Mouse (Mus musculus) stomach, embryonic 15.5 days (tissue): ENCODE results near the gene Nppb. TPM values are rescaled to one million over a fixed set of nuclear protein-coding genes. Genes with fewer than 3 reads are reported as not detected.

Source experiments
- ATAC-seq: fragments of 200-750 bp; cut with Nextera tagmentation; 2 replicates; pipeline ENCODE4 v1.8.0; 2017; ENCODE audit warnings: low read depth, moderate number of reproducible peaks, moderate TSS enrichment; ENCODE audit not compliant: insufficient read depth, low FRiP score
- H3K27ac ChIP-seq: fragments of 300-500 bp; sonication (generic); 2 replicates; pipeline ENCODE4 v1.5.1; 2015; ENCODE audit warnings: mild to moderate bottlenecking, inconsistent platforms
- H3K27me3 ChIP-seq: fragments of 300-500 bp; sonication (generic); replicated peaks from 2 replicates; pipeline ENCODE4 v1.6.1; 2015; ENCODE audit warnings: inconsistent platforms
- H3K36me3 ChIP-seq: fragments of 300-500 bp; sonication (generic); 2 replicates; pipeline ENCODE4 v1.6.1; 2015; ENCODE audit warnings: inconsistent platforms
- H3K4me1 ChIP-seq: fragments of 300-500 bp; sonication (generic); 2 replicates; pipeline ENCODE4 v1.6.1; 2015; ENCODE audit warnings: inconsistent platforms
- H3K4me2 ChIP-seq: fragments of 300-500 bp; sonication (generic); 2 replicates; pipeline ENCODE4 v1.6.1; 2015; ENCODE audit warnings: mild to moderate bottlenecking, inconsistent platforms
- H3K4me3 ChIP-seq: fragments of 300-500 bp; sonication (generic); replicated peaks from 2 replicates; pipeline ENCODE4 v1.5.1; 2015; ENCODE audit warnings: inconsistent platforms
- H3K9ac ChIP-seq: fragments of 300-500 bp; sonication (generic); 2 replicates; pipeline ENCODE4 v1.6.1; 2015; ENCODE audit warnings: inconsistent platforms
- H3K9me3 ChIP-seq: fragments of 300-500 bp; sonication (generic); 2 replicates; pipeline ENCODE4 v1.6.1; 2016; ENCODE audit warnings: inconsistent platforms
- WGBS: fragments of 180-500 bp; shearing (Covaris S2); methylation state at CpG from one replicate; pipeline ENCODE4 v1.1.7; 2015; 5-methylcytosine and 5-hydroxymethylcytosine counted together
- polyA plus RNA-seq: library from polyadenylated mRNA; unstranded; fragments of >200 nt; fragmentation: Nextera tagmentation; extraction: Ambion mirVana; gene quantifications from 2 replicates; pipeline ENCODE4 v1.2.1, GENCODE M21; 2015

Nppb gene
- polyA plus RNA-seq, 1 experiment from 2014 or later = not detected

- Histone ChIP-seq H3K27me3 (no peaks in the 10 kb centered on the region), H3K27ac (no peak overlapping the region), H3K4me1 (no peaks in the 10 kb centered on the region), H3K4me3 (no peak overlapping the region), H3K36me3 (no peaks in the 10 kb centered on the region), H3K9ac (no peak overlapping the region), H3K9me3 (no peaks in the 10 kb centered on the region), H3K4me2 (no peak overlapping the region)
- no peak for ATAC-seq
- WGBS = 76% methylated on average over 7 of the region's 7 CpGs
Observed at GRCm38 (mm10) chr4:147979441-147979860, 6.1 kb upstream of the Nppb start.

GRCm38 (mm10) chr4:147993571-147994095, 8.0 kb downstream of the Nppb start:
- no peak for ATAC-seq
- WGBS = 57% methylated on average over 7 of the region's 7 CpGs
- Histone ChIP-seq H3K27me3 (no peaks in the 10 kb centered on the region), H3K4me3 (no peak overlapping the region), H3K27ac (no peak overlapping the region), H3K4me2 (no peak overlapping the region), H3K4me1 (no peaks in the 10 kb centered on the region), H3K9ac (no peak overlapping the region), H3K36me3 (no peaks in the 10 kb centered on the region), H3K9me3 (no peaks in the 10 kb centered on the region)

- no peak for ATAC-seq
- 75% methylated on average over 3 of the region's 3 CpGs for WGBS
- Histone ChIP-seq H3K9me3 (no peaks in the 10 kb centered on the region), H3K4me2 (no peak overlapping the region), H3K9ac (no peak overlapping the region), H3K4me1 (no peaks in the 10 kb centered on the region), H3K27me3 (no peaks in the 10 kb centered on the region), H3K36me3 (no peaks in the 10 kb centered on the region), H3K4me3 (no peak overlapping the region), H3K27ac (no peak overlapping the region)
Observed at GRCm38 (mm10) chr4:147995311-147995710, 9.7 kb downstream of the Nppb start.

- Histone ChIP-seq H3K9ac (no peak within 1 kb of the TSS), H3K4me1 (no peaks in the 10 kb centered on the region), H3K27ac (no peak within 1 kb of the TSS), H3K4me2 (no peak within 1 kb of the TSS), H3K27me3 (no peaks in the 10 kb centered on the region), H3K36me3 (no peaks in the 10 kb centered on the region), H3K4me3 (no peak within 1 kb of the TSS), H3K9me3 (no peaks in the 10 kb centered on the region)
- no peak for ATAC-seq
- 34% methylated on average over 12 of the region's 12 CpGs for WGBS
Observed at GRCm38 (mm10) chr4:148000202-148000772, 14.7 kb downstream of the Nppb start, which contains the start of gene Nppa. TSS of gene Nppa (plus strand) at chr4:148000722.

- Histone ChIP-seq H3K4me3 (no peak overlapping the region), H3K9me3 (no peaks in the 10 kb centered on the region), H3K27me3 (no peaks in the 10 kb centered on the region), H3K9ac (no peak overlapping the region), H3K4me1 (no peaks in the 10 kb centered on the region), H3K4me2 (no peak overlapping the region), H3K36me3 (peaks cover 4% of the 10 kb centered on the region; the same call in 1 of the 2 replicates), H3K27ac (no peak overlapping the region)
- no peak for ATAC-seq
- WGBS = 78% methylated on average over 17 of the region's 17 CpGs
Observed at GRCm38 (mm10) chr4:148001013-148001789, 15.6 kb downstream of the Nppb start.

GRCm38 (mm10) chr4:148001866-148002265, 16.3 kb downstream of the Nppb start:
- H3K27ac ChIP-seq = no peak overlapping the region
- no peak overlapping the region for H3K9ac ChIP-seq
- no peaks in the 10 kb centered on the region for H3K4me1 ChIP-seq
- ATAC-seq = no peak
- no peak overlapping the region for H3K4me3 ChIP-seq
- no peaks in the 10 kb centered on the region for H3K9me3 ChIP-seq
- WGBS = 44% methylated on average over 8 of the region's 8 CpGs
- H3K4me2 ChIP-seq = no peak overlapping the region
- H3K27me3 ChIP-seq = no peaks in the 10 kb centered on the region
- H3K36me3 ChIP-seq = peaks cover 8% of the 10 kb centered on the region; the same call in 1 of the 2 replicates

GRCm38 (mm10) chr4:148004361-148004760, 18.8 kb downstream of the Nppb start:
- ATAC-seq = no peak
- no peaks in the 10 kb centered on the region for H3K9me3 ChIP-seq
- no peaks in the 10 kb centered on the region for H3K27me3 ChIP-seq
- H3K4me3 ChIP-seq = no peak overlapping the region
- no peak overlapping the region for H3K9ac ChIP-seq
- H3K4me2 ChIP-seq = no peak overlapping the region
- H3K27ac ChIP-seq = no peak overlapping the region
- WGBS = 89% methylated on average over 7 of the region's 7 CpGs
- H3K4me1 ChIP-seq = no peaks in the 10 kb centered on the region
- peaks cover 25% of the 10 kb centered on the region for H3K36me3 ChIP-seq

GRCm38 (mm10) chr4:148008412-148008811, 22.8 kb downstream of the Nppb start:
- no peaks in the 10 kb centered on the region for H3K27me3 ChIP-seq
- H3K9me3 ChIP-seq = no peaks in the 10 kb centered on the region
- peaks cover 55% of the 10 kb centered on the region for H3K36me3 ChIP-seq
- WGBS = 71% methylated on average over 4 of the region's 4 CpGs
- H3K4me2 ChIP-seq = no peak overlapping the region
- H3K9ac ChIP-seq = no peak overlapping the region
- ATAC-seq = no peak
- no peak overlapping the region for H3K27ac ChIP-seq
- no peak overlapping the region for H3K4me3 ChIP-seq
- no peaks in the 10 kb centered on the region for H3K4me1 ChIP-seq

GRCm38 (mm10) chr4:148009641-148010040, 24.1 kb downstream of the Nppb start:
- Histone ChIP-seq H3K27ac (no peak overlapping the region), H3K9me3 (no peaks in the 10 kb centered on the region), H3K4me3 (no peak overlapping the region), H3K36me3 (peaks cover 65% of the 10 kb centered on the region), H3K9ac (no peak overlapping the region), H3K4me2 (no peak overlapping the region), H3K27me3 (no peaks in the 10 kb centered on the region), H3K4me1 (no peaks in the 10 kb centered on the region)
- WGBS = 93% methylated on average over 2 of the region's 2 CpGs
- ATAC-seq = no peak

GRCm38 (mm10) chr4:148011332-148011731, 25.7 kb downstream of the Nppb start:
- peaks cover 69% of the 10 kb centered on the region for H3K36me3 ChIP-seq
- 79% methylated on average over 3 of the region's 3 CpGs for WGBS
- no peak overlapping the region for H3K4me2 ChIP-seq
- ATAC-seq = no peak
- H3K9me3 ChIP-seq = no peaks in the 10 kb centered on the region
- no peaks in the 10 kb centered on the region for H3K27me3 ChIP-seq
- no peaks in the 10 kb centered on the region for H3K4me1 ChIP-seq
- H3K27ac ChIP-seq = no peak overlapping the region
- no peak overlapping the region for H3K9ac ChIP-seq
- H3K4me3 ChIP-seq = no peak overlapping the region

GRCm38 (mm10) chr4:148012216-148012615, 26.6 kb downstream of the Nppb start:
- no peak overlapping the region for H3K4me2 ChIP-seq
- no peak overlapping the region for H3K4me3 ChIP-seq
- no peaks in the 10 kb centered on the region for H3K4me1 ChIP-seq
- no peaks in the 10 kb centered on the region for H3K9me3 ChIP-seq
- H3K27ac ChIP-seq = no peak overlapping the region
- H3K27me3 ChIP-seq = no peaks in the 10 kb centered on the region
- 84% methylated on average over 4 of the region's 4 CpGs for WGBS
- no peak for ATAC-seq
- peaks cover 75% of the 10 kb centered on the region for H3K36me3 ChIP-seq
- no peak overlapping the region for H3K9ac ChIP-seq

- 86% methylated on average over 10 of the region's 10 CpGs for WGBS
- H3K27me3 ChIP-seq = no peaks in the 10 kb centered on the region
- ATAC-seq = no peak
Observed at GRCm38 (mm10) chr4:148015418-148015817, 29.8 kb downstream of the Nppb start.

More at GRCm38 (mm10) chr4:148015418-148015817, 29.8 kb downstream of the Nppb start:
- no peak overlapping the region for H3K27ac ChIP-seq
- no peak overlapping the region for H3K4me2 ChIP-seq
- no peaks in the 10 kb centered on the region for H3K9me3 ChIP-seq
- H3K4me1 ChIP-seq = no peaks in the 10 kb centered on the region
- peaks cover 69% of the 10 kb centered on the region for H3K36me3 ChIP-seq
- H3K4me3 ChIP-seq = no peak overlapping the region
- no peak overlapping the region for H3K9ac ChIP-seq
